Mouse (Mus musculus): ENCODE measurements at regions not wholly inside any gene's neighbourhood (a gene's known extent, or its start where the extent isn't known, plus 50 kb on each side); places are given as distances from the start of the nearest gene placed in this dataset.

DNA sequence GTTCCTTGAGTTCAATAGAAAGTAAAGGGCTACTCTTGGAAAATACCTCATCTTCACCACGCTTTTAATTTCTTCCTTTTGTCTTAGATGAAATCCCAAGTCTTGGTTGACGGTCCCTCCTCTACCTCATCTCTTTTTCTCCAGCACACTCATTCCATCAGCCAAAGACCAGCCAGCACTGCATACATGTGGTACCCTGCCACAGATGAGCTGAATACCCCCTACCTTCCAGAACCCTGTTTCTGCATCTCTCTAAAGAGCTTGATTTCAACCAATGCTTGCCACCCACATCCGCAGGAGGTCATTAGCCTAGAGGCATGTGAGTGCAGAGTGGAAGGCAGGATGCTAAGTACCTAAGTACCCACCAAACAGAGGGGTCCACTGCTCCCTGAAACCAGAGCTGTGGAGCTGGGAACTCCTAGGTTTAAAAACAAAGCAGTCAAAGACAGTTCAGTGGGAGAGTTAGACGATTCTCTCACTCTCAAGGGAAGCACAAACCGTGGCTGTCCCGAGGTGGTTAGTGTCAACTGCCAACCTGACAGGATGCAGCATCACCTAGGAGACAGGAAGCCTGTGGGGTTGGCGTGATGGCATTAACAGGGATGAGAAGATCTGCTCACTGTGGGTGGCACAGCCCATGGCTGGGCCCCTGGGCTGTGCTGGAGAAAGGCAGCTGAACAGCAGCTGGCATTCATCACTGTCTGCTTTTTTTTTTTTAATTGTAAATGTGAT is 289.4 kb downstream of the Sox4 start:
- TF ChIP-seq POLR2A (IDR thresholded peaks at IDR 0.05; ENCODE audit: extremely low read depth, insufficient read depth, low read length) (no peak), CTCF (IDR thresholded peaks at IDR 0.05; ENCODE audit: low read depth, low read length) (no peak)
- no peak overlapping the region for H3K9ac ChIP-seq (ENCODE audit: low read depth, low read length)
- H3K27ac ChIP-seq (replicated peaks; ENCODE audit: insufficient read depth, low read depth, low read length) = no peak overlapping the region

DNA sequence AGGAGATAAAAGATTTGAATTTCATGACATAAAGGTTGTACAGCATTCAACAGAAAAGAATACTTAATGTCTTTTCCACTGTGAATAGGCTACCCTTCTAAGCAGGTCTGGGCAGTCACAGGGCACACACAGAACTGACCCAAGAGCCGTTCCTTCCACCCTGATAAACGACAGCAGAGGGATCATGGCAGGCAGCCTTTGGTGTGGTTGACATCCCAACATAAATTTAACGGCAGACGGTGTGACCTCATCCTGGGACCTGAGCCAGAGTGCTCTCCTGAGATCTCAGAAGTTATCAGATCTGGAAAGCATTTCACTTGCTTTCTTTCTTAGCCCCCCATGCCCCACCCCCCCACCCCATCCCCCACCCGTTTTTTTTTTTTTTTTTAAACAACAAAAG is 290.1 kb downstream of the Sox4 start:
- H3K4me1 ChIP-seq (ENCODE audit: control insufficient read depth, insufficient read depth, low read length) = peaks cover 4% of the 10 kb centered on the region; the same call in 1 of the 2 replicates
- no peak for TF ChIP-seq POLR2A (IDR thresholded peaks at IDR 0.05; ENCODE audit: extremely low read depth, insufficient read depth, low read length)
- TF ChIP-seq CTCF (IDR thresholded peaks at IDR 0.05; ENCODE audit: low read depth, low read length) = no peak
- no peaks in the 10 kb centered on the region for H3K79me2 ChIP-seq (ENCODE audit: control insufficient read depth, insufficient read depth, low read length)
- 0 out of 2 replicates have a peak, but pooled peaks cover 4% of the 10 kb centered on the region for H3K27me3 ChIP-seq (ENCODE audit: control insufficient read depth, insufficient read depth, low read length)
- no peak overlapping the region for H3K9ac ChIP-seq (ENCODE audit: low read depth, low read length)
- DNase-seq (ENCODE audit: extremely low read depth, low read depth, low spot score) = no peak
- 53% methylated on average over 5 of the region's 5 CpGs for WGBS
- H3K27ac ChIP-seq (replicated peaks; ENCODE audit: insufficient read depth, low read depth, low read length) = no peak overlapping the region
- no peaks in the 10 kb centered on the region for H3K36me3 ChIP-seq (ENCODE audit: control insufficient read depth, insufficient read depth, low read length)
- no peak overlapping the region for H3K4me3 ChIP-seq (ENCODE audit: insufficient read depth, low read depth, low read length)

More for the DNA sequence above, 289.4 kb downstream of the Sox4 start:
- WGBS = 86% methylated on average over 7 of the region's 7 CpGs
- Histone ChIP-seq H3K36me3 (ENCODE audit: control insufficient read depth, insufficient read depth, low read length) (no peaks in the 10 kb centered on the region), H3K4me3 (ENCODE audit: insufficient read depth, low read depth, low read length) (no peak overlapping the region), H3K27me3 (ENCODE audit: control insufficient read depth, insufficient read depth, low read length) (0 out of 2 replicates have a peak, but pooled peaks cover 4% of the 10 kb centered on the region), H3K4me1 (ENCODE audit: control insufficient read depth, insufficient read depth, low read length) (peaks cover 4% of the 10 kb centered on the region; the same call in 1 of the 2 replicates), H3K79me2 (ENCODE audit: control insufficient read depth, insufficient read depth, low read length) (no peaks in the 10 kb centered on the region)
- DNase-seq (ENCODE audit: extremely low read depth, low read depth, low spot score) = no peak

- 25% methylated on average over 3 of the region's 3 CpGs for WGBS
- TF ChIP-seq CTCF (IDR thresholded peaks at IDR 0.05; ENCODE audit: low read depth, low read length) (no peak), POLR2A (IDR thresholded peaks at IDR 0.05; ENCODE audit: extremely low read depth, insufficient read depth, low read length) (no peak)
- 0 out of 2 replicates have a peak, but pooled peaks cover 4% of the 10 kb centered on the region for H3K27me3 ChIP-seq (ENCODE audit: control insufficient read depth, insufficient read depth, low read length)
Observed at GRCm38 (mm10) chr13:28662316-28662752, 291.2 kb downstream of the Sox4 start.

DNA sequence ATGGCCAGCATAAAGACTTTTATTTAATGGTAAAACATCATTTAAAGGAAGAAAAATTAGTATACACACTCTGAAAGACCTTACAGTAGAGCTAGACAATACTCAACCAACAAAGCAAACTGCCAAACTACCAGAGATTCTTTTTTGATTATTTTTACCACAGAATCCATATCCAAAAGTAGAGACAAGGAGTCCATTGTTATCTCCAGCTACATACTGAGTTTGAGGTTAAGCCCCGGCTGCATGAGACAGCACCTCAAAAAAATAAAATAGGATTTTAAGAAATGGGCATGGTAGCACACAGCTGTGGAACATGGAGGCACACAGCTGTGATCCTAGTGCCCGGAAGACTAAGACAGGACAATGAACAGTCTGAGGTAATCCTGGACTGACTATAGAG is 293.4 kb downstream of the Sox4 start:
- no peak overlapping the region for H3K4me3 ChIP-seq (ENCODE audit: insufficient read depth, low read depth, low read length)
- 92% methylated on average over 2 of the region's 2 CpGs for WGBS
- TF ChIP-seq CTCF (IDR thresholded peaks at IDR 0.05; ENCODE audit: low read depth, low read length) (no peak), POLR2A (IDR thresholded peaks at IDR 0.05; ENCODE audit: extremely low read depth, insufficient read depth, low read length) (no peak)
- peaks cover 4% of the 10 kb centered on the region; the same call in 1 of the 2 replicates for H3K4me1 ChIP-seq (ENCODE audit: control insufficient read depth, insufficient read depth, low read length)
- no peak for DNase-seq (ENCODE audit: extremely low read depth, low read depth, low spot score)
- no peaks in the 10 kb centered on the region for H3K79me2 ChIP-seq (ENCODE audit: control insufficient read depth, insufficient read depth, low read length)
- no peak overlapping the region for H3K27ac ChIP-seq (replicated peaks; ENCODE audit: insufficient read depth, low read depth, low read length)
- no peak overlapping the region for H3K9ac ChIP-seq (ENCODE audit: low read depth, low read length)
- 0 out of 2 replicates have a peak, but pooled peaks cover 4% of the 10 kb centered on the region for H3K27me3 ChIP-seq (ENCODE audit: control insufficient read depth, insufficient read depth, low read length)
- H3K36me3 ChIP-seq (ENCODE audit: control insufficient read depth, insufficient read depth, low read length) = no peaks in the 10 kb centered on the region

More at GRCm38 (mm10) chr13:28662316-28662752, 291.2 kb downstream of the Sox4 start:
- Histone ChIP-seq H3K4me1 (ENCODE audit: control insufficient read depth, insufficient read depth, low read length) (peaks cover 4% of the 10 kb centered on the region; the same call in 1 of the 2 replicates), H3K36me3 (ENCODE audit: control insufficient read depth, insufficient read depth, low read length) (no peaks in the 10 kb centered on the region), H3K9ac (ENCODE audit: low read depth, low read length) (no peak overlapping the region), H3K4me3 (ENCODE audit: insufficient read depth, low read depth, low read length) (no peak overlapping the region), H3K79me2 (ENCODE audit: control insufficient read depth, insufficient read depth, low read length) (no peaks in the 10 kb centered on the region), H3K27ac (replicated peaks; ENCODE audit: insufficient read depth, low read depth, low read length) (no peak overlapping the region)
- peak; percentile 80 for DNase-seq (ENCODE audit: extremely low read depth, low read depth, low spot score)

GRCm38 (mm10) chr13:28658652-28659051 is 294.9 kb downstream of the Sox4 start:
- Histone ChIP-seq H3K4me3 (ENCODE audit: insufficient read depth, low read depth, low read length) (no peak overlapping the region), H3K9ac (ENCODE audit: low read depth, low read length) (no peak overlapping the region), H3K27ac (replicated peaks; ENCODE audit: insufficient read depth, low read depth, low read length) (no peak overlapping the region), H3K27me3 (ENCODE audit: control insufficient read depth, insufficient read depth, low read length) (no peaks in the 10 kb centered on the region), H3K79me2 (ENCODE audit: control insufficient read depth, insufficient read depth, low read length) (no peaks in the 10 kb centered on the region), H3K4me1 (ENCODE audit: control insufficient read depth, insufficient read depth, low read length) (peaks cover 6% of the 10 kb centered on the region), H3K36me3 (ENCODE audit: control insufficient read depth, insufficient read depth, low read length) (no peaks in the 10 kb centered on the region)
- TF ChIP-seq POLR2A (IDR thresholded peaks at IDR 0.05; ENCODE audit: extremely low read depth, insufficient read depth, low read length) = no peak
- no peak for TF ChIP-seq CTCF (IDR thresholded peaks at IDR 0.05; ENCODE audit: low read depth, low read length)
- WGBS = 88% methylated on average over 5 of the region's 5 CpGs
- DNase-seq (ENCODE audit: extremely low read depth, low read depth, low spot score) = no peak

DNA sequence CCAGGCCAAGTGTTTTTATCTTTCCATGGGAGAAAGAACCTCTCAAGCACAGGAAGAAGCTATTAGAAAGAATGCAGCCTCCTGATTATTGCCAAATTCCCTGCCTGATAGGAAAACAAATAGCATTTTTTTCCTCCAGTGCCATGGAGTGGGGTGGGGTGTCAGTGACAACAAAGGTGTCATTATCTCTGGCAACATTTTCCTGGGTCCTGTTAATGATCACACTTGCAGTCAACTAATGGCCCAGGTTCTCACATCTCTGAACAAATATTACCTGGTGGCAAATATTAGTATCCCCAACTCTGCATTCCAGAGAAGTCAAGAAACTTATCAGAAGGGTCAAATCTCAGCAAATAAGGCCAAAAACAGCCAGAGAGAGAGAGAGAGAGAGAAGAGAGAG is 298.6 kb downstream of the Sox4 start:
- Histone ChIP-seq H3K27ac (replicated peaks; ENCODE audit: insufficient read depth, low read depth, low read length) (no peak overlapping the region), H3K9ac (ENCODE audit: low read depth, low read length) (no peak overlapping the region), H3K27me3 (ENCODE audit: control insufficient read depth, insufficient read depth, low read length) (peaks cover 2% of the 10 kb centered on the region; the same call in 1 of the 2 replicates), H3K4me3 (ENCODE audit: insufficient read depth, low read depth, low read length) (no peak overlapping the region), H3K36me3 (ENCODE audit: control insufficient read depth, insufficient read depth, low read length) (no peaks in the 10 kb centered on the region), H3K79me2 (ENCODE audit: control insufficient read depth, insufficient read depth, low read length) (no peaks in the 10 kb centered on the region), H3K4me1 (ENCODE audit: control insufficient read depth, insufficient read depth, low read length) (peaks cover 2% of the 10 kb centered on the region; the same call in 1 of the 2 replicates)
- TF ChIP-seq CTCF (IDR thresholded peaks at IDR 0.05; ENCODE audit: low read depth, low read length) (no peak), POLR2A (IDR thresholded peaks at IDR 0.05; ENCODE audit: extremely low read depth, insufficient read depth, low read length) (no peak)
- peak; percentile 90 for DNase-seq (ENCODE audit: extremely low read depth, low read depth, low spot score)
